Mouse (Mus musculus): ENCODE results near the gene Grxcr1.

- TF ChIP-seq POLR2A (IDR thresholded peaks at IDR 0.05; ENCODE audit: low read depth, low read length), result no peak
- no peak for TF ChIP-seq CTCF (IDR thresholded peaks at IDR 0.05; ENCODE audit: extremely low read depth, insufficient read depth, insufficient read length, insufficient replicate concordance)
Observed at GRCm38 (mm10) chr5:68128821-68129608, 97.4 kb downstream of the Grxcr1 start.
